Mouse (Mus musculus) kidney, adult 18-20 months (tissue): ENCODE measurements around the gene Ulbp1.
"Not testable (repeated sequence)": the region's sequence is repeated elsewhere in the genome, so short reads cannot be mapped to it uniquely, and the experiment has no call there.

Experiments
- DNase-seq: peaks from one replicate; pipeline ENCODE4 v3.0.0; 2021

The Ulbp1 gene

DNA sequence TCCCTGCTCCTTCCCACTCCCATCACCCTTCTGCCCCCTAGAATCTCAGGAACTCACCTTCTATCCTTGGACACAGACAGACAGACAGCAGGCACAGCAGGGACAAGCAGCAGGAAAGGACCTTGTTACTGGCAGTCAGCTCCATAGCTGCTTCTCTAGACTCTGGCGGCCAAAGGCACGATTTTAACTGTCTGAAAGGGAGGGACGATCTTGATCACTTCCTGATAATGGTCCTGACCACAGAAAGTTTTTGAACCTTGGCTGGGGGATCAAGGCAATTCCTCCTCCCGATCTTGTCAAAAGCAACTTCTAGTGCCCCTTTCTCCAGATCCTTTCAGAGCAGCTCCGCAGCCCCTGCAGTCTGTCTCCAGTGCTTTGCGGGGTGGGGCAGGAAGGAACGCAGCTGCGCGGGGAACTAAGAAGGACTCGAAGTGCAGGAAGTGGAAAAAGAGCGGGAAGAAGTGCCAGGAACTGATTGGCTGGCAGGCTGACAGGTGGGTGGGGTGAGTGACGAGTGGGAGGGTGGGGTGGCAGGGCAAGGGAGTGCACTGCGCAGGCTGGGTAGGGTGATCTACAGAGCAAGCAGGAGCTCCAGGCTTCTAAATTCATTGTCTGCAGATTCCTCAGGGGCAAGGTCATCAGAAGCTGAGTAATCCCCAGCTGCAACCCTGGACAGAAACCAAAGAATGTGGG, at the start of gene Ulbp1:
TSS of gene Ulbp1 (minus strand) at position 442 of the 693 bp plus-strand sequence.
- peak; percentile 63 for DNase-seq

DNA sequence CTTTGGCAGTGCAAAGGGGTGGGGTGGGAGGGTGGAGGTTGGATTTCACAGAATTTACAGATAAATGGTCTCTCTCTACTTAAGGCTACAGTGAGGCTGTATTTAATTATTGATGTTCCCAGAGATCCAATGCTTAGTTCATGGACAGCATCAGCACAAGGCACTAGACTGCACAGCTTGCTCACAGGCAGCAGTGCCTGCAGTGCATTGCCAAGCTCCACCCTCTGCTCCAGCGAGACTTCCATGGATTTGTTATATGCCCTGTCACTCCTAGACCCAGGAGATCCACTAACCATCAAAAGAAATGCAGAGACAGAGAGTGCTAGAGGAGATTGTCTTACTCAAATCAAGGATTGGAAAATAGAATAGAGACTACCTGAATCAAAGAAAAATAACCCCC, 24.7 kb upstream of the Ulbp1 start:
- not testable (repeated sequence) for DNase-seq

DNA sequence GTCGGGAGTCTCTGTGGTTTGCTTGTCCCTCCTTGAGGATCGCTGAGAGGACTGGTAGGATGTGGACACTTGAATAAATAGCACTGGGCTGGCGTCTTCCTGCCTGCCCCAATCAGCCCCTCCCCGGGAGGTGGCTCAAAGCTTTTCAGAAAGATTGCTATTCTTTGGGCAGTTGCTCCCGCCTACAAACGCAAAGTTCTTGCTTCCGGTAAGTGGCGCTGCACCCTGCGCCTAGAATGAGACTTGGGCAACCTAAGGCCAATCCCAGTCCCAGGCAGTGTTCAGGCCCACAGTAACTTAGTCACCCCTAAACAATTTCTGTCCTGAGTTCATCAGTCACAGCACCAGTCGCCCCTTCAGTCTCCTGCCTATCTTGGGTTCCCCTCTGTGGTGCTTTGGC, 18.9 kb upstream of the Ulbp1 start:
- not testable (repeated sequence) for DNase-seq

- no peak for DNase-seq
Measured at GRCm38 (mm10) chr10:7483650-7484049, 10.2 kb upstream of the Ulbp1 start.

- not testable (repeated sequence) for DNase-seq
Measured at GRCm38 (mm10) chr10:7474225-7474624, 787 bp upstream of the Ulbp1 start.

DNA sequence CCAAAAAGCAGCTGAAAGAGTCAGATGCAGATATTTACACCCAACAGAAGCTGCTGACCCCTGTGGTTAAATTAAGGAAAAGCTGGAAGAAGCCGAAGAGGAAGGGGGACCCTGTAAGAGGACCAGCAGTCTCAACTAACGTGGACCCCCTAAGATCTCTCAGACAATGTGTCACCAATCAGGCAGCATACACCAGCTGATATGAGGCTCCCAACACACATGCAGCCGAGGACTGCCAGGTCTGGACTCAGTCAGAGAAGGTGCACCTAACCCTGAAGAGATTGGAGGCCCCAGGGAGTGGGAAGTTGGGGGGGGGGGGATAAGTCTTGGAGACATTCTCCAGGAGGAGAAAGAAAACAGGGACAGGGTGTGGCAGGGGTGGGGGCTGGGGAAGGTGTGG, 1.8 kb downstream of the Ulbp1 start:
- DNase-seq, result no peak

- DNase-seq, result no peak
Measured at GRCm38 (mm10) chr10:7470457-7470856, 3.0 kb downstream of the Ulbp1 start.

- DNase-seq, result peak; percentile 79
Measured at GRCm38 (mm10) chr10:7469716-7470414, 3.6 kb downstream of the Ulbp1 start.

DNA sequence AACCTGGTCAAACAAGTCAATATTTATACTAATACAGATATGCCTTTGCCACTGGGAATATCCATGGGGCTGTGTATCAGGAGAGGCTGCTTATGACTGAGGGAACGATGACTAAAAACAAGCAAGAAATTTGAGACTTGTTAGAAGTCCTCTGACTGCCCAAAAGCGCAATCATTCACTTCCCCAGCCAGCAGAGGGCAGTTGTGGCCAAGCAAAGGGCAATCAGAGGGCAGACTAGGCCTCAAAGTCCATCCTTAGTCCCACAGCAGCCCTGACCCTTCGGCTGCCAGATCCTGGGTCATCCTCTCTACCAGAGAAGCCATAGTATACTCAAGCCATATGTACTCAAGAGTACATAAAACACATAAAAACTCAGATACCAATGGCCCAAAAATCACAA, 11.4 kb downstream of the Ulbp1 start:
- peak; percentile 24 for DNase-seq

- DNase-seq, result no peak
Measured at GRCm38 (mm10) chr10:7438928-7439327, 34.5 kb downstream of the Ulbp1 start.

GRCm38 (mm10) chr10:7393143-7394035, 80.0 kb downstream of the Ulbp1 start:
- DNase-seq, result no peak

- DNase-seq, result no peak
Measured at GRCm38 (mm10) chr10:7391935-7392930, 81.2 kb downstream of the Ulbp1 start.

DNA sequence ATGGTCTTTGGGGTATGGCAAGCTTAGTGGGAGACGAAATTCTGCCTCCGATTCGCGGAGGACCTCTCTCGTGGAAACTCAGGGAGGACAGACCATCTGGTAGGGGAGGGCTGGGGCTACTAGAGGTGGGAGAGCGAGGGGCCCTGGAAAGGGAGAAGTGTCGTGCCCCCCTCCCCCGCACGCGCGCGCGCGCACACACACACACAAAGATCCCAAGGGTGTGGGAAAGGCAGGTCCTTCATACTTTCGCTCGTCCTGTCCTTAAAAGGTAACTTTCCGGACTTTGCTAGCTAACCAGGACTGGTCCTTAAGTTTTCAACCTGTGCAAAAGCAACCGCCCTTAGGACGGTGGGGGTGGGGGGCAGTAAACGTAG, 81.9 kb downstream of the Ulbp1 start:
- peak; percentile 32 for DNase-seq

DNA sequence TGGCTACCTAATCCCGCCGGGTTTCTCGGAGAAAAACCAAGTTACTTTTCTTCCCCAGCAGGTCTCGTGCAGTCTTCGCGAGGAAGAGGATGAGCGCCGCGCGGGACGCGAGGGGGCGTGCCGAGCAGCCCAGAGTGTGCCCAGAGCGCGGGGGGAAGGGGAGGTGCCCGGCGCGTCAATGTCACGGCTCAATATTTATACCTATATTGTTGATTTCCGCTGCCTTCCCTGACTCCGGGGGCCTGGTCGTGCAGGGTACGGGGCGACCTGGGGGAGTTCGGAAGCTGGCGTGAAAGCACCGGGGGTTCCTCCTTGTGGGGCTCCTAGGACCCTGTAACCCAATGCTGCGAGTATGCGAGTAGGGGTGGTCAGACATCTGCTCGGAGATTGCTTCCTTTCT, 82.3 kb downstream of the Ulbp1 start:
- peak; percentile 40 for DNase-seq
